Mouse (Mus musculus) heart, adult 9 months (tissue): ENCODE data around the gene Zfp971.
"Not testable (repeated sequence)": the region's sequence is repeated elsewhere in the genome, so short reads cannot be mapped to it uniquely, and the experiment has no call there.

Source experiments
- DNase-seq, 2 experiments: peaks; one replicate each; pipeline ENCODE4 v3.0.0; 2022; ENCODE audit warnings: low spot score in 2 of 2

Gene Zfp971

DNA sequence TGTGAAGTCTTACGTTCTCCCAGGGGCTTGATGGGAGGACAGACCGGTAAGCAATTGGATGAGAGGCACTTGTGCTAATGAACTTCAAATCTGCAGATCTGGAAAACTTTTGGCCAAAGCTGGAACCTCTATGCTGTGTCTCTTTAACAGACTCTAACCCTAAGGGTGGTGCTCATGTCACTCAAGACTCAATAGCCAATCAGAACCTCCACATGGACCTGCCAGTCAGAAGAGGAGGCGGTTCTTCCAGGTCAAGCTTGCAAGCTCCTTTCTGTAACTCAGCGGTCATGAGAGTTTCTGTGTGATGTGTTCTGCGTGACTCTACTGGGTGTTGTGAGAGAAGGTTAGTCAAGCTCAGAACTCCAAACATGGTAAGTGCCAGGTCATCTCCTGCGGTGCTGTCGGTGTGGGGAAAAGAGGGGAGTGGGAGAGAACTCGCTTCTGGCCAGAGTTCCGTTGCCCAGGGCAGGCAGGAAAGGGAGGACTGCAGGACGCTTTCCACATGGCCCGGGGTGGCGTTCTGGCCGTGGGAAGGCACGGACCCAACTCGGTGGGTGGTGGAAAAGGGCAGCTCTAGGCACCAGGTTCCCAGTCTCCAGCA lies at the start of gene Zfp971:
Gene Zfp971, plus strand, starts transcription at position 274 of the 601 bp plus-strand sequence.
- peak; percentile 72 to 83 for DNase-seq

DNA sequence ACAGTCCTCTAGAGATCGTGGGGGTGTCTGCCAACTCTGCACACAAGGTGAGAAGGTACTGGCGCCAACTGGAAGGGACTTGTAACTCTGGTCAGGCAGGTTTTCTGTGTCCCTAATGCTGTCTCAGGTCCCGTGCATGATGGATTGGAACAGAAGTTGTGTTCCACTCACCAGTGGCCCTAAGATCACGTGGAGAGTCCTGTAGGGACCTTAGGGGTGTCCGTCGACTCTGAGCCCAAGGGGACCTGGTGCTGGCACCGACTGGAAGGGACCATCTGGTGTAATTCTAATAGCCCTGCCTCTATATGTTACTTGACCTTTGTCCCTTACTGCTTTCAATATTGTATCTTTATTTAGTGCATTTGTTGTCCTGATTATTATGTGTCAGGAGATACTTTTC lies 48.3 kb upstream of the Zfp971 start:
- not testable (repeated sequence) for DNase-seq

DNA sequence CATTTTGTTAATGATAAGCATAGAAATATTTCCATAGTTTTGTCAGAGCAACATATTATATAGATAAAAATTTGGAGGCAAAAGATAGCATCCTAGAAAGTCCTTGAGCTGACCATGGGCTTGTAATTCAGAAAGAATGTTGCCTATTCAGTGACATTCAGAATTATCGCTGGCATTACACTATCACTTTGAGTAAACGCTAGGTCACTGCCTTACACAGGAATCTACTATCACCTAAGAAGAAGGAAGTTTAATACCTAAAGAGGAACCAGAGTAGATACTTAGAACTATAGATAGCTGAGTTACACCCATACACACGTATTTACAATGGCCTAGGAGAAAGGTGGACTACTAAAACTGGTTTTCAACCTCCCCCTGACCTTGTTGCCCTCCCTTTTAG lies 3.6 kb upstream of the Zfp971 start:
- not testable (repeated sequence) for DNase-seq

DNA sequence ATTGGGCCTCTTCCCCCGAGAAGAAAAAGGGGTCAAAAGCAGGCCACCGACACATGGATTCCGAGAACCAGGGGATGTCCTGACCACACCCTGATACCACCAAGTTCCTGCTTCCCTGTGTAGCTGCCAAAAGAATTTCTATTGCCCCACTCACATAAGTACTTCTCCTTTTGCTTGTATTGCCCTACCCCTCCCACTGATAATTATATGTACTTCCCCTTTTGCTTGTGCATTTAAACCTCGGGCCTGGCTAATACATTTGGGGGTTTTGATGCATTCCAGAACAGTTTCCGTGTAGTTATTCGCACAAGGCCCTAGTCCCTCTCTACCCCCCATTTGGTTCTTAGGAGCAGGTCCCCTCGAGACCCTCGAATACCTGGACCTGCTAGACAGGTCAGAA lies 2.3 kb upstream of the Zfp971 start:
- peak in 1 of 2 experiments; percentile 61 for DNase-seq

DNA sequence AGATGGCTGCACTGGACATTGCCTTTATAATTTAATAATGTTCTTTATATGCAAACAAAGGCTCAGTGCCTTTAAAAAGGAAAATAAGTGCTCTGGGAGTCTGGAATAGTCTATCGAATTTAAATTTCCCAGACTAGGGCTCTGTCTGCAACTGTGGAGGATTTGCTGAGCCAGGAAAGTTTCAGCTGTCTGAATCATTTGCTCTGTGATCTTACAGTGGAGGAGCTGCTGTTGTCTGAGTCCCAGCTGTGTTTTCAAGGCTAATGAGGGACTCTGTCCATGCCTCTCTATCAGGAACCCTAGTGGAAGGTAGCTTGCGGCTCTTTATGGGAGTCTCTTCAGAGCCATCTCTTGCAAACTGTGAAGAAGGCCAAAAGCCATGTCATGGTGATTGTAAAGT lies 777 bp downstream of the Zfp971 start:
- not testable (repeated sequence) for DNase-seq

DNA sequence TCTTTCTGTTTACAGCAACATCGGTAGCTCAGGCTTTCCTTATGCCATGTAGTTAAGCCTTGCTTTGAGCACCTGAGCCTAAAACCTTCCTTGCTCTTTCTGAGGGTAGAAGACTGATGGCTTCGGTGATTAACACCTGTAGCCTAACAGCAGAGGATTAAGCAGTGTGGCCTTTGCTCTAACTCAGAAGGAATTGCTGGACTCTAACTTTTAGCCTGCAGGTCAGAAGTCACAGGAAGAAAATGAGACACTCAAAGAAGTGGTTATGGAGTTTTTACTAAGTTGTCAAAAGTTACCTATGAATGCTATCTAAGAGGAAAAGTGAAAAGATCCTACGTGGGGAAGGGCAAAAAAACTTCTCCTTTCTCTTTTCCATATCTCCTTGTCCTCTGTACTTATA lies 4.5 kb downstream of the Zfp971 start:
- not testable (repeated sequence) for DNase-seq

DNA sequence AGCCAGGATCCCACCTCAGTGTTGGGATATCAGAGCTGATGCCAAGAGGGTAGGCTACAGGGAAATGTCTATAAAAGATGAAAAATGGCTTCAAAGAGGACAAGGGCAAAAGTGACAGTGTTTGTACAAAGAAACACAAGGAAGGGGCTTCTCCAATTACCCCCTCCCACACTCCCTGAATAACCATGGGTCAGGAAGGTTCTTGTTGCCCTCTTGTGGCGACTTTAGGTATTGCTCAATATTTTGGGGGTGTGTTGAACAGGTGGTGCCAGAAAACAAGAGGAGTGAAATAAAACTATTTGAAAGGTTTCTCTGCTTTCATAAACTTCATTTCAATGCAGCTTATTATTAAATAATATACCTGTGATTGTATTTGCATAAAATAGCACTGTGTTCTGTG lies 35.1 kb downstream of the Zfp971 start:
- peak; percentile 52 to 68 for DNase-seq

DNA sequence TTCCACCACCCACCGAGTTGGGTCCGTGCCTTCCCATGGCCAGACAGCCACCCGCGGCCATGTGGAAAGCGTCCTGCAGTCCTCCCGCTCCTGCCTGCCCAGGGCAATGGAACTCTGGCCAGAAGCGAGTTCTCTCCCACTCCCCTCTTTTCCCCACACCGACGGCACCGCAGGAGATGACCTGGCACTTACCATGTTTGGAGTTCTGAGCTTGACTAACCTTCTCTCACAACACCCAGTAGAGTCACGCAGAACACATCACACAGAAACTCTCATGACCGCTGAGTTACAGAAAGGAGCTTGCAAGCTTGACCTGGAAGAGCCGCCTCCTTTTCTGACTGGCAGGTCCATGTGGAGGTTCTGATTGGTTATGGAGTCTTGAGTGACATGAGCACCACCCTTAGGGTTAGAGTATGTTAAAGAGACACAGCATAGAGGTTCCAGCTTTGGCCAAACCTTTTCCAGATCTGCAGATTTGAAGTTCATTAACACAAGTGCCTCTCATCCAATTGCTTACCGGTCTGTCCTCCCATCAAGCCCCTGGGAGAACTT lies 55.2 kb downstream of the Zfp971 start, which contains the start of gene Zfp931:
Gene Zfp931, minus strand, starts transcription at position 311 of the 552 bp plus-strand sequence.
- peak; percentile 59 to 68 for DNase-seq
